Mouse (Mus musculus) forebrain, postnatal 0 days (tissue): Measurements from ENCODE around the gene 1520401A03Rik. TPM values are rescaled to one million over a fixed set of nuclear protein-coding genes. Genes with fewer than 3 reads are reported as not detected.

Experiments used
- ATAC-seq: fragments of 200-750 bp; cut with Nextera tagmentation; 2 replicates; pipeline ENCODE4 v1.8.0; 2017; ENCODE audit warnings: mild to moderate bottlenecking, moderate library complexity
- DNase-seq: peaks from one replicate; pipeline ENCODE4 v3.0.0-alpha.2; 2015
- H3K27ac ChIP-seq: fragments of 300-500 bp; sonication (generic); 2 replicates; pipeline ENCODE4 v1.5.1; 2014; ENCODE audit warnings: low read depth, mild to moderate bottlenecking, antibody characterized with exemption, low read length, moderate library complexity, mixed read lengths
- H3K27me3 ChIP-seq: fragments of 300-500 bp; sonication (generic); 2 replicates; pipeline ENCODE4 v1.6.1; 2014; ENCODE audit warnings: mild to moderate bottlenecking, low read length, mixed read lengths; ENCODE audit not compliant: insufficient read depth
- H3K36me3 ChIP-seq: fragments of 300-500 bp; sonication (generic); 2 replicates; pipeline ENCODE4 v1.6.1; 2014; ENCODE audit warnings: mild to moderate bottlenecking, moderate library complexity; ENCODE audit not compliant: insufficient read depth
- H3K4me1 ChIP-seq: fragments of 300-500 bp; sonication (generic); 2 replicates; pipeline ENCODE4 v1.6.1; 2014; ENCODE audit warnings: antibody characterized with exemption; ENCODE audit not compliant: insufficient read depth
- H3K4me2 ChIP-seq: fragments of 300-500 bp; sonication (generic); 2 replicates; pipeline ENCODE4 v1.6.1; 2014; ENCODE audit warnings: low read depth, mild to moderate bottlenecking, moderate library complexity
- H3K4me3 ChIP-seq: fragments of 300-500 bp; sonication (generic); 2 replicates; pipeline ENCODE4 v1.5.1; 2014; ENCODE audit warnings: low read depth, low read length, mixed read lengths
- H3K9ac ChIP-seq: fragments of 300-500 bp; sonication (generic); 2 replicates; pipeline ENCODE4 v1.6.1; 2014; ENCODE audit warnings: mild to moderate bottlenecking
- H3K9me3 ChIP-seq: fragments of 300-500 bp; sonication (generic); 2 replicates; pipeline ENCODE4 v1.6.1; 2016; ENCODE audit warnings: low read length
- CTCF ChIP-seq: sonication (generic); IDR thresholded peaks from 2 replicates; pipeline ENCODE4 v1.5.1; 2016; ENCODE audit warnings: antibody characterized with exemption, control low read depth, low read depth
- WGBS: fragments of 180-500 bp; shearing (Covaris S2); extraction: QIAGEN DNeasy Blood & Tissue Kit; methylation state at CpG from one replicate; pipeline ENCODE4 v1.1.7; 2014; 5-methylcytosine and 5-hydroxymethylcytosine counted together
- polyA plus RNA-seq: library from polyadenylated mRNA; unstranded; fragments of >200 nt; fragmentation: Nextera tagmentation; extraction: Ambion mirVana; gene quantifications from 2 replicates; pipeline ENCODE4 v1.2.1, GENCODE M21; 2015
- total RNA-seq: library from RNA; depleted of rRNA; stranded (reverse); fragments of >200 nt; gene quantifications from 2 replicates; pipeline ENCODE4 v1.2.3, GENCODE M21; 2014

Gene 1520401A03Rik
- total and polyA plus RNA-seq, 2 experiments from 2014 or later, result not detected

GRCm38 (mm10) chr17:23742941-23743340 is 20.4 kb upstream of the 1520401A03Rik start:
- Histone ChIP-seq H3K36me3 (no peaks in the 10 kb centered on the region), H3K4me2 (no peak overlapping the region), H3K4me3 (no peak overlapping the region), H3K27me3 (peaks cover 52% of the 10 kb centered on the region), H3K4me1 (peaks cover 17% of the 10 kb centered on the region), H3K9ac (no peak overlapping the region), H3K9me3 (no peaks in the 10 kb centered on the region), H3K27ac (no peak overlapping the region)
- WGBS, result 65% methylated on average over 12 of the region's 12 CpGs
- ATAC-seq, result no peak
- TF ChIP-seq CTCF, result no peak
- DNase-seq, result no peak

GRCm38 (mm10) chr17:23742210-23742793 is 19.7 kb upstream of the 1520401A03Rik start:
- 8% methylated on average over 44 of the region's 44 CpGs for WGBS
- H3K4me1 ChIP-seq, result peaks cover 17% of the 10 kb centered on the region
- no peak for ATAC-seq

GRCm38 (mm10) chr17:23741359-23742209 is 19.0 kb upstream of the 1520401A03Rik start:
- peaks cover 17% of the 10 kb centered on the region for H3K4me1 ChIP-seq
- H3K36me3 ChIP-seq, result no peaks in the 10 kb centered on the region
- H3K4me2 ChIP-seq, result 0 out of 2 replicates have a peak overlapping the region, but pooled peaks have one; percentile 43
- no peaks in the 10 kb centered on the region for H3K9me3 ChIP-seq
- peaks cover 47% of the 10 kb centered on the region for H3K27me3 ChIP-seq
- H3K27ac ChIP-seq, result no peak overlapping the region
- 55% methylated on average over 38 of the region's 38 CpGs for WGBS
- DNase-seq (no peak), ATAC-seq (no peak)
- no peak overlapping the region for H3K9ac ChIP-seq
- H3K4me3 ChIP-seq, result no peak overlapping the region
- TF ChIP-seq CTCF, result no peak

More at GRCm38 (mm10) chr17:23742210-23742793, 19.7 kb upstream of the 1520401A03Rik start:
- no peak for TF ChIP-seq CTCF
- peak; percentile 49 for DNase-seq
- Histone ChIP-seq H3K9me3 (no peaks in the 10 kb centered on the region), H3K27me3 (peaks cover 52% of the 10 kb centered on the region), H3K4me2 (peak overlapping the region; percentile 43), H3K36me3 (no peaks in the 10 kb centered on the region), H3K9ac (no peak overlapping the region; the same call in 1 of the 2 replicates), H3K27ac (no peak overlapping the region), H3K4me3 (peak overlapping the region; percentile 19; the same call in 1 of the 2 replicates)

- DNase-seq, result no peak
- Histone ChIP-seq H3K4me3 (peak within 1 kb of the TSS; percentile 68), H3K4me1 (peaks cover 13% of the 10 kb centered on the region), H3K9ac (peak within 1 kb of the TSS; percentile 79), H3K9me3 (no peaks in the 10 kb centered on the region), H3K4me2 (peak within 1 kb of the TSS; percentile 94), H3K27me3 (peaks cover 42% of the 10 kb centered on the region), H3K27ac (peak within 1 kb of the TSS; percentile 66), H3K36me3 (peaks cover 10% of the 10 kb centered on the region; the same call in 1 of the 2 replicates)
- 0 out of 2 replicates have a peak, but pooled peaks have one; percentile 1 for TF ChIP-seq CTCF
- ATAC-seq, result peak; percentile 3; the same call in 1 of the 2 replicates
- WGBS, result 7% methylated on average over 13 of the region's 13 CpGs
Observed at GRCm38 (mm10) chr17:23740598-23741021, 18.0 kb upstream of the 1520401A03Rik start, which contains the start of gene Paqr4. Paqr4 (minus strand) TSS chr17:23740867.

GRCm38 (mm10) chr17:23740136-23740584 is 17.6 kb upstream of the 1520401A03Rik start:
- peak overlapping the region; percentile 79 for H3K9ac ChIP-seq
- H3K27ac ChIP-seq, result peak overlapping the region; percentile 66

GRCm38 (mm10) chr17:23739202-23740135 is 16.9 kb upstream of the 1520401A03Rik start:
- DNase-seq (peak; percentile 55), ATAC-seq (peak; percentile 38)
- H3K4me3 ChIP-seq, result peak overlapping the region; percentile 68
- no peaks in the 10 kb centered on the region for H3K9me3 ChIP-seq
- no peak for TF ChIP-seq CTCF
- peak overlapping the region; percentile 79 for H3K9ac ChIP-seq
- H3K27me3 ChIP-seq, result peaks cover 32% of the 10 kb centered on the region
- H3K4me2 ChIP-seq, result peak overlapping the region; percentile 94
- peak overlapping the region; percentile 66 for H3K27ac ChIP-seq
- 1% methylated on average over 48 of the region's 48 CpGs for WGBS
- peaks cover 11% of the 10 kb centered on the region; the same call in 1 of the 2 replicates for H3K36me3 ChIP-seq
- peaks cover 8% of the 10 kb centered on the region; the same call in 1 of the 2 replicates for H3K4me1 ChIP-seq

More at GRCm38 (mm10) chr17:23740136-23740584, 17.6 kb upstream of the 1520401A03Rik start:
- ATAC-seq (peak; percentile 92), DNase-seq (peak; percentile 92)
- Histone ChIP-seq H3K4me3 (peak overlapping the region; percentile 68), H3K4me1 (peaks cover 9% of the 10 kb centered on the region), H3K9me3 (no peaks in the 10 kb centered on the region), H3K27me3 (peaks cover 39% of the 10 kb centered on the region), H3K36me3 (peaks cover 11% of the 10 kb centered on the region; the same call in 1 of the 2 replicates), H3K4me2 (peak overlapping the region; percentile 94)
- TF ChIP-seq CTCF, result no peak
- WGBS, result 2% methylated on average over 40 of the region's 46 CpGs
